Mouse (Mus musculus) cerebellum, postnatal 10 days (tissue): ENCODE results near the gene Gabrd.
A peak's percentile ranks its signal among the peaks of the same experiment; 100 is the strongest.

ENCODE experiments used
- DNase-seq, 2 experiments: peaks; one replicate each; pipeline ENCODE4 v3.0.0; 2021; ENCODE audit warnings: mixed read lengths in 2 of 2

Gabrd gene

DNA sequence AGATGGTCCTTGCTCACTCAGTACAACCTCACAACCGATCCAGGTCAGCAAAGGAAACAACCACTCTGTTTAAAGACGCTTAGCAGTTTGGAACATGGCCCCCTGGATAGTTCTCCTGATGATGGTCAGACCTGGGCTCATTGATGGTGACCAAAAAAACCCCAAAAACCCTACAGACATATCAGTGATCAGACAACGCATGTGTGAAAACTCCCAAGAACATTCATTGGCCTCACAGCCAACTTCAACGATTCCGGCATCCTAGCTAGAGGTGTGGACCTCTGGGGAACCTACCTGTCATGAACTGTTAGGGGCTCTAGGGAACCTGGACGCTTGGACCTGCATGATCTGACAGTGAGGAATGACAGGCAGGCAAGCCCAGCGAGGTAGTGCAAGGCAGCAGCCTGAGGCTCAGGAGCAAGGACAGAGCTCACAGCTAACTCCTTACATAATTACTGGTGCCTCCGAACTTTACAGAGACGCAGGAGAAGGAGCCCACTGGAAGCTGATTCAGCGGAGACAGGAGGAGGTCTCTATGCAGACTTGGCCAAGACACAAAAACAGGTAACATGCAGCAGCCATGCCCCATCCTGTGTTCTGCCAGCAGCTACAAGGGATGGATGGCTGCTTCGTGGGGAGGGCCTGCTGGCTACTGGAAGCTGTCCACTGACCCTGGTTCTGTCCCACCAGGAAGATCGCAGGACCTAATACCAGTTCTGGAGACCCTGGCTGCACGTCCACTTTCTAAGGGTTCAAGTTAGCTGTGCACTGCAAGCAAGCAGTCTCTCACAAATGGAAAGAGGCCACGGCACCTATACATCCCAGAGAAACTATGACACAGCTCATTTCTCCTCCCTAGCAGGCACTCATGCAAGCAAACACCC, 54.3 kb downstream of the Gabrd start:
- peak in 1 of 2 experiments; percentile 49 for DNase-seq

DNA sequence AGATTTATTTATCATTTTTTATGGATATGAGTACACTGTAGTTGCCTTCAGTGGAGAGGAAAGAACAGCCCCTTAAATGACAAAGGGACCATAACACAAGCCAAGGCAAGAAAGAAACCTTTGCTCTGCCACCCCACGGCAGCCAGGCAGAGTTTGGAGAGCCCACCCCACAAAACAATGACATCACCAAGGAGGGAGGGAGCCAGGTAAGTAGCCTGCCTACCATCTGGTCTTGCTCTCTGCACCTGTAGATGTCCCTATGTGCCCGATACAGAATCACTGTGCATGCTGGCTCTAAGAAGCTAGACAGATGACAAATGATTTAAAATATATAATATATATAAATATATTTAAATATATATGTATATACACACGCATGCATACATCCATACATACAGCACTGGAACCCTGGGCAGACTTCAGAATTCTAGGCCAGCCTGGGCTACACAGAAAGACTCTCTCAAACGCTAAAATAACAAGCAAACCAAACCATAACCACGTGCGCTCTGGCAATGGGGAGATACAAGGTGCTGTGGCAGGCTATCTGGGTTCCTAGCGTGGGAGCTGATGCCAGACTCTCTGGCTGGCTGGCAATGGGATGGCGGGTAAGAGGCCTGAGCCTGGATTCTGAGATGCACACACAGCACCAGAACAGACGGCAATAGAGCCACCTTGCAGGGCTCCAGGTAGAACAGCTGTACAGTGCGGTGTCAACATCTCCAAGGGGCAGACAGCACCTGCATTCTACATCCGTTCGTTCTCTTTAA, 61.4 kb downstream of the Gabrd start:
- DNase-seq = peak; percentile 32 to 44
